Mouse (Mus musculus): ENCODE measurements around the gene Fbxo34.

GRCm38 (mm10) chr14:47418666-47418991 is 31.6 kb upstream of the Fbxo34 start:
- TF ChIP-seq CTCF (IDR thresholded peaks at IDR 0.05; ENCODE audit: borderline replicate concordance, control insufficient read depth, extremely low read depth, insufficient read depth, low read length, poor library complexity): no peak
- no peak for TF ChIP-seq POLR2A (IDR thresholded peaks at IDR 0.05; ENCODE audit: control insufficient read depth, extremely low read depth, insufficient read depth, low read length, poor library complexity)
